Mouse (Mus musculus): ENCODE data around the gene Tgfbr3. TPM values are rescaled to one million over a fixed set of nuclear protein-coding genes. Genes with fewer than 3 reads are reported as not detected.

The Tgfbr3 gene
- total RNA-seq, 2 experiments from 2014 or later: 13.8 to 17.3 TPM

GRCm38 (mm10) chr5:107177248-107177647, 112.2 kb downstream of the Tgfbr3 start:
- DNase-seq (ENCODE audit: low spot score in 2 of 2): no peak

GRCm38 (mm10) chr5:107176796-107177195, 112.6 kb downstream of the Tgfbr3 start:
- no peak for DNase-seq (ENCODE audit: low spot score in 2 of 2)

GRCm38 (mm10) chr5:107176196-107176595, 113.2 kb downstream of the Tgfbr3 start:
- DNase-seq (ENCODE audit: low spot score in 2 of 2): no peak

GRCm38 (mm10) chr5:107174188-107174587, 115.2 kb downstream of the Tgfbr3 start:
- DNase-seq (ENCODE audit: low spot score in 2 of 2): no peak

GRCm38 (mm10) chr5:107173483-107173882, 115.9 kb downstream of the Tgfbr3 start:
- no peak for DNase-seq (ENCODE audit: low spot score in 2 of 2)

GRCm38 (mm10) chr5:107171861-107172260, 117.6 kb downstream of the Tgfbr3 start:
- no peak for DNase-seq (ENCODE audit: low spot score in 2 of 2)

- DNase-seq (ENCODE audit: low spot score in 2 of 2): no peak
Observed at GRCm38 (mm10) chr5:107169796-107170195, 119.6 kb downstream of the Tgfbr3 start.

GRCm38 (mm10) chr5:107167872-107168300, 121.5 kb downstream of the Tgfbr3 start:
- peak; percentile 50 to 74 for DNase-seq (ENCODE audit: low spot score in 2 of 2)

- no peak for DNase-seq (ENCODE audit: low spot score in 2 of 2)
Observed at GRCm38 (mm10) chr5:107167373-107167772, 122.1 kb downstream of the Tgfbr3 start.

GRCm38 (mm10) chr5:107166659-107167370, 122.6 kb downstream of the Tgfbr3 start:
- no peak for DNase-seq (ENCODE audit: low spot score in 2 of 2)

GRCm38 (mm10) chr5:107165734-107166133, 123.7 kb downstream of the Tgfbr3 start:
- DNase-seq (ENCODE audit: low spot score in 2 of 2): no peak

- DNase-seq (ENCODE audit: low spot score in 2 of 2): no peak
Observed at GRCm38 (mm10) chr5:107165271-107165670, 124.2 kb downstream of the Tgfbr3 start.

- DNase-seq (ENCODE audit: low spot score in 2 of 2): no peak
Observed at GRCm38 (mm10) chr5:107164856-107165255, 124.6 kb downstream of the Tgfbr3 start.

GRCm38 (mm10) chr5:107164146-107164545, 125.3 kb downstream of the Tgfbr3 start:
- no peak for DNase-seq (ENCODE audit: low spot score in 2 of 2)

GRCm38 (mm10) chr5:107163336-107163735, 126.1 kb downstream of the Tgfbr3 start:
- no peak for DNase-seq (ENCODE audit: low spot score in 2 of 2)

- DNase-seq (ENCODE audit: low spot score in 2 of 2): no peak
Observed at GRCm38 (mm10) chr5:107162812-107163211, 126.6 kb downstream of the Tgfbr3 start.

GRCm38 (mm10) chr5:107162319-107162718, 127.1 kb downstream of the Tgfbr3 start:
- DNase-seq (ENCODE audit: low spot score in 2 of 2): no peak

- DNase-seq (ENCODE audit: low spot score in 2 of 2): no peak
Observed at GRCm38 (mm10) chr5:107159914-107160890, 129.2 kb downstream of the Tgfbr3 start.

- no peak for DNase-seq (ENCODE audit: low spot score in 2 of 2)
Observed at GRCm38 (mm10) chr5:107158531-107159178, 130.8 kb downstream of the Tgfbr3 start.

- DNase-seq (ENCODE audit: low spot score in 2 of 2): no peak
Observed at GRCm38 (mm10) chr5:107157384-107157783, 132.0 kb downstream of the Tgfbr3 start.

- no peak for DNase-seq (ENCODE audit: low spot score in 2 of 2)
Observed at GRCm38 (mm10) chr5:107156096-107156495, 133.3 kb downstream of the Tgfbr3 start.

All from layer of hippocampus, postnatal 14 days (tissue).